Mouse (Mus musculus): Measurements from ENCODE around the gene Tagln3.

The Tagln3 gene

GRCm38 (mm10) chr16:45724061-45724741, at the start of gene Tagln3:
Gene Tagln3 (minus strand): TSS chr16:45724608.
- peak; percentile 87 for DNase-seq

DNA sequence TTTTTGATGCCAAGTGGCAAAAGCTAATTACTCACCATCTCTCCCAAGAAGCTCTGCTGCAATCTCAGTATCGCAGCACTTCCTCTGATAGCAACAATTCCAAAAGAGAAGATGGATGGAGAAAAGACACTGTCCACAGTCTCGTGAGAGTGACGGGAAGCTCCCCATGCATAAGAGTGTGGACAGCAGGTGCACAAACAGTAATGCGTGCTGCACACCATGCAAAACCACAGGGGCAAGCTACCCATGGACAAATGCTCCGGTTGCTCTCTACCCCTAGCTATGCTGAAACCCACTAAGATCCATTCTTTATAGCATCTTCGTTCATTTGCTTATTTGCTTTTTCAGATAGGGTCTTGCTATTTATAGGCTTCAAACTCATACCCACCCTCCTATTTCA, 46.5 kb upstream of the Tagln3 start:
- DNase-seq = no peak

GRCm38 (mm10) chr16:45767853-45768640, 43.6 kb upstream of the Tagln3 start:
- no peak for DNase-seq

GRCm38 (mm10) chr16:45767434-45767833, 43.0 kb upstream of the Tagln3 start:
- DNase-seq = no peak

DNA sequence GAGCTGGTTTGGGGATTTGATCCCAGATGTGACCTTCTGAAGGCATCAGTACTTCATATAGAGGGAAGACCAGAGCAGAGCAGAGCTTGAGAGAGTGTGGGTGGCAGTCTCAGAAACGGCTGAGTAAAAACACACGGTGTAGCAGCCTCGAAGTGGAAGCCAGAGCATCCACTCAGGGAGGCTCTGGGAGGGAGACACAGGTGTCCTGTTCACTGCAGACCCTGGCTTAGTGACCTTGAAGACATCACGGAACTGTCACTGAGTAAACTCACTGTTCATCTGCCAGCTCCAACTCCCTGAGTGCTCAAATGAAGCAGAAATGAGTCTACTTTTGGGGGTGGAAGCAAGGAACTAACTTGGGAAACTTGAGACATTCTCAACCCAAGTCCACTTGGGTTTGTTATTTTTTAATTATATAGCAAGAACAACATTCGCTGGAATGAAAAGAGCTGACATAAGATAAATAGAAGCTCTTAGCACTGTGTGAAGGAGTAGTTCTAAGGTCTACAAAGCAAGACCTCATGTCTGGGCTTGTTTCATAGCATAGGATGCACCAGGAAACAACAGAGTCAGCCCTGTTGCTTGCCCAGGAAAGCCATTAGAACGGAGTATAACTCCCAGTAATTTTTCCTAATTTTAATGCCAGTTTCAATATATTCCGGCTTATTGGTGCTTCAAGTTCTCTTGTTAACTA, 41.5 kb upstream of the Tagln3 start:
- DNase-seq = no peak

DNA sequence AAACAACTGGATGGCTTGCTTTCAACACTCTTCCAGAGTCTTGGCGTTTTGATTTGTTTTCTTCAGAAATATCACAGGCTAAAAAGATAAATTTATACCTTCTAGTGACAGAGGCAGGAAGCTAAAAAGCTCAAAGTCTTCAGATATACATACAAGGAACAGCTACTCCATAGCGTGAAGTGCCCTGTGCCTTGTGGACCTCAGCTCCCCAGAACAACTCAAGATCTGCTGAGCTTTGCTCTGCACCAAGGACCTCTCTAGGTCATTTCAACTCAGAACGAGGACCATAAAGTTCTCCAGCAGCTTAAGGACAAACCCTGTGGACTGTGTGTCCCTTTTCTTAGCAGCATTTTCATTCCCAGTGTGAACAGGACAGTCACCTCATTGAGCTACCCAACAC, 40.7 kb upstream of the Tagln3 start:
- DNase-seq = no peak

DNA sequence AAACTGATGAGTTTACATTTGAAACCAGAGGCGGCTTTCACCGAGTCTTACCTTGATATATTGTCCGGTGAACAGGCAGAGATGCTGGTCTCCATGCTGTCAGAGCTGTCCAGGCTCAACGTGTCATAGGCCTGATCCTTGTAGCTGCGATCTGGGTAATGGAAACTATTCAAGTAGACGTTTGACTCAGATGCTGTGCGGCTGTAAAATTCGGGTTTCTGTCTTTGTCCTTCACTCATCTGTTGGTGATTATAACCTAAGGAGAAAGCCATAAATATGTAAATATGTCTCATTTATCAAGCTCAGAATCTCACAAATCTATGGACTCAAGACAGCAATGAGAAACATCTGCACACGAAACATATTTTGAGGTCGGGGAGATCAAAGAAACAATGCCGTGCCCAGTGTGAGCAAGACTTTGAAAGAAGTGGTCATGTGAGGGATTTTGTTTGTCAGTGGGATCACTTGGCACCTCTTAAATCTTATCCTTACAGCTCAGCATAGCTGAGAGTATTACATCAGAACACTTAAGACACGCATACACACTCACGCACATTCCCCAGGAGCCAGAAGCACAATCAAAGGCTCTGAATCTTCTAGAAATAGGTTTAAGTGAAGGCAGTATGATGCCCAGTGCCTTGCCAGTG, 38.6 kb upstream of the Tagln3 start:
- DNase-seq = no peak

- DNase-seq = no peak
These were observed 37.0 kb upstream of the Tagln3 start for GRCm38 (mm10) chr16:45761425-45761824.

GRCm38 (mm10) chr16:45758726-45759269, 34.4 kb upstream of the Tagln3 start:
- DNase-seq = peak; percentile 93

GRCm38 (mm10) chr16:45757421-45758078, 33.1 kb upstream of the Tagln3 start:
- peak; percentile 99 for DNase-seq

DNA sequence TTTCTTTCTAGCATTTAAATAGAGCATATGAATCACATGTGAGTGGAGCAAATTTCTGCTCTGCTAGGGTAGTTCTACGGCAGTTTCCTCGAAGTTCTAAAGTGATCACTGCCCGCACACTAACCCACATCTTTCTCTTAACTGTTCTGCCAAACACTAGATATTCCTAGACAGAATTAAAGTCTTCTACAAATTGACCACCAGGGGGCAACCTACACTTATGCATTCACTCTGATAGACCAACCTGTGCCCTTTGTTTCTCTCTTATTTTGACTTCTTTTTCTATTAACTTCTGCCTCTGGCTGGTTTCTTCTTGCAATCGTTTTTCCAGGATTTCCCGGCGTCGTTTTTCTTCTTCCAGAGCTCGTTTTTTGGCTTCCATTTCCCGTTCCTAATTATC, 32.4 kb upstream of the Tagln3 start:
- DNase-seq = peak; percentile 83

DNA sequence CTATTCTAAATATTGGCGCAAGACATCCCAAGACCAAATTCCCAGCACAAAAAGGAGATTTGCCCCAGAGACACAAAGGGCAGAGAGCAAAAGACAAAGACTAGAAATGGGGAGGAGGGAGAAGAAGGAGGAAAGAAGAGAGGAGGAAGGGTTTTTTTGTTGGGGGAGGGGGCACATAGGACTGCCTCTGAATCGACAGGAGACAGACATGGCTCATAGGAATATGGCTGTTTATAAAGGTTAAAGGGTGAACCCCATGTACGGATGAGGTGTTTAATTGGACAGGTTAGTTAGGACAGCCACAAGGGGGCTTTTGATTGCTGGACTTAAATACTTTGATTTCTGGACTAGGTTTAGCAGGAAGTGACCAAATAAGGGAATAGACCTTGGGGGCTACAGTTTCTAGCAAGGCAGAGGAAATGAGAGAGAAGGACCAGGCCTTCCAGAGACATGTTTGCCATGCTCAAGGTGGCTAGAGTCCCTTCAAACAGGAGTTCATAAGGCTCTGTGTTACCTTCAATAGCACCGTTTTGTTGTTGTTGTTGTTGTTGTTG, 19.3 kb upstream of the Tagln3 start:
- peak; percentile 88 for DNase-seq

- DNase-seq = peak; percentile 100
These were observed 18.4 kb upstream of the Tagln3 start, which contains the start of gene Abhd10 for GRCm38 (mm10) chr16:45742615-45743476. Gene Abhd10 (minus strand): TSS chr16:45742955.

GRCm38 (mm10) chr16:45737880-45738279, 13.5 kb upstream of the Tagln3 start:
- peak; percentile 61 for DNase-seq

GRCm38 (mm10) chr16:45736724-45737123, 12.3 kb upstream of the Tagln3 start:
- DNase-seq = peak; percentile 77

- peak; percentile 83 for DNase-seq
These were observed 4.8 kb upstream of the Tagln3 start for GRCm38 (mm10) chr16:45729163-45729562.

DNA sequence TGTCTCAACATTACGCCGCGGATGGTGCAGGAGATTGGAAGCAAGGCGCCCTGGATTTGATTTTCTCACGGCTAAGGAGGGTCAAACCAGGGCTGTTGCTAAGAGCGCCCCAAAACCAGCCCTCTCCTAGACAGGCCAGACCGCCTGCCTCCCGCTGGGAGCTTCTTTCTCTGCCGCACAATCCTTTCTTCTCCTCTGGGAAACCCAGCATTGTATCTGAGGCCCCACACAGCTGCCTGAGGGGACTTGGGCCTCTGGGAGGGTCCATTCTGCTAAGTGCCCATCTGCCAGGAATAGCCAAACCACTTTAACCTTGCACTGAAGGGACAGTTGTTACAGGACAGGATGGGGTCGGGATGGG, 314 bp upstream of the Tagln3 start:
- DNase-seq = peak; percentile 78

DNA sequence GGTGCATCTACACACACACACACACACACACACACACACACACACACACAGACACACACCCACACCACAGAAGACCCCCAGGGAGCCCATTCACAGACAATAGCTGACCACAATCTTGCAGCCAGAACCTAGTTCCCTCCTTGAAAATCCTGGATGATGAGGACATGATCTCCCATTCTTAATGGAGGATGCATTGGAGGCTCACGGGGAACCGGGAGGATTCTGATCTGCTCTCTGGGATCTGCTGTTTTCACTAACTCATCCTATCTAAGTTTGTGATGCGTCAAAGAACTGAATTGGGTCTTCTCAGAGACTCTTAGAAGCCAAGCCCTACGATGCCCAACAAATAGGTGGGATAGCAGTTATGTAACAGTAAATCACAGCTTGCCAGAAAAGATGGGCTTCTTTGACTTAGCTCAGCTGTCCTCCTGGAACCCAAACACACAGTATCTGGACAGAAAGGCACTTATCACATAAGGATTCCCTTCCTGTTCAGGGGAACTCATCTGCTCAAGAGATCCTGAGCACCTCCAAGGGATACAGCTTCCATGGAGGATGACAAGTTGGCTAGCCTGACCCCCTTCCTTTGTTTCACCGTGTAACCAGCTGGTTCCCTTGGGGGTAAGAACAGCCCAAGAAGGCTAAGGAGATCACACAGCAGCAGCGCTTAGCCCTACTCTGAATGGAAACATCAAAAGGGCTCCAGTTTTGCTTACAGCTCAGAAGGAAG, 1.1 kb downstream of the Tagln3 start:
- peak; percentile 84 for DNase-seq

DNA sequence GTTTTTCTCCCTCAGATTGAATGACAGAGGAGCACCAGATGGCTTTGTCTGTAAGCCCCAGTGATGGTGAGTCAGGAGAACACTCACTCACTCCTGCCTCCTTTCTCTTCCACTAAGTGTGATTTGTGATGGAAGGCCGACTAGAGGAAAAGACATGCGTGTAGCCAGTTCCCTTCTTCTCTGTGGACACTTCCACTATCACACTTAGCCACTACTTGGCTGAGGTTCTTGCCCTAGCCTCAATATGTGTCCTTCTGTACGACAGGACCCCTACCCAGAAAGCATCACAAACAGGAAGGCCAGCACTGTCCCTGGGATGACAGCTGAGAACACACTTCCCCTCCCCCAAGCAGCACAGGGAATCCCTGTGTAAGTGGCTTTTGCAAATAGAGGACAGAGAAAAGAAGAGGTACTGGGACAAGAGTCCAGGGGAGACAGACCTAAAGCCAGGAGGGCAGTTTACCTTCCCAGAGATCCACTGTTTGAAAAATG, 1.9 kb downstream of the Tagln3 start:
- DNase-seq = peak; percentile 67

DNA sequence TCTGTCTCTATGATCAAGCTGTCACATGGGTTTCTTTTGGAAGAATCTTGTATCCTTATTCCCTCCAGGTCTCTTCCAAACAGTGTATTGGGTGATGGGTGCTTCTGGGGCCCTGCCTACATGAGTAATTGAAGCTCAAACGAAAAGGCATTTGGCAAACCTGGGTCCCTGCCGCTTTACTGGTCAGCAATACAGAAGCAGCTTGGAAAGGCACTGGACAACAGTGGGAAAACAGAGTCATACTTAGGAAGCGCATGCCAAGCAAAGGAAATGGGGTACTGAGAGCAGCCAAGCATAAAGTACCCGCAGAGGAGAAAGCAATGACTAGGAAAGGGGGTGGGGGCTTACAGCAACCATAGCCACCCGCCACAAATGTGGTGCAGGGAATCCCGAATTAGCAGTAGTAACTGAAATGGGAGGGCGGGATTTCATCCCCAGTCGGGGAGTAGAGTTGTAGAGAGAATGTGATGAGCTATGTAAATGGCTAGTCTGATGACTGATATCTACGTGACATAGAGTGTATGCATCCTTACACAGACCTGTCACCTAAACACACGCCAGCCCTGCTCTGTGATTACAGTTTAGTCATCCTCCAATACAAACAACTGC, 4.3 kb downstream of the Tagln3 start:
- DNase-seq = peak; percentile 66

Data from heart, adult 11 months (tissue).